Mouse (Mus musculus): ENCODE results near the gene Dclk1.

DNA sequence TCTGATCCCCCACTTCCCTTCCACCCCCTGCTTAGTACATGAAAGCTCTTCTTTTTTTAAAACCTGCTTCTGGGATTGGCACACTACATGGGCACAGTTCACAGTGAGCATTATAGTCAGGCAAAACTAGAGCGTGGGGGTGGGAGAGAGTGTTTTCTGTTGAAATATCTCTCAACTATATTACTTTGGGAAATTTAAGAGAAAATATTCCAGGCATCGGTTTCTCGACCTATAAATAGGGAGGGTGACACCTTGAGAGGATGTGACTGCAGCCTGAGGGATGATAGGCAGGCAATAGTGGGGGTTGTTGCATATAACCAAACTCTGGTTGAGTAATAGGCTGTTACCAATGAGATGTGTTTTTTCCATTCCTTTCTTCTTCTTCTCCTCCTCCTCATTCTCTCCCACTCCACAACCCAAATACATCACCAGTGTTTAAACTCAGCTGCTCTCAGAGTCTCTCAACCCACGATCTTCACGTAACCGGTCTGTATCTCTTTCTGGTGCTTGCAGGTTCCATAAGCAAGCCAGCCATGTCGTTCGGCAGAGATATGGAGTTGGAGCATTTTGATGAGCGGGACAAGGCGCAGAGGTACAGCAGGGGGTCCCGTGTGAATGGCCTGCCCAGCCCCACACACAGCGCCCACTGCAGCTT is 4.6 kb downstream of the Dclk1 start:
- TF ChIP-seq CTCF (IDR thresholded peaks at IDR 0.05; ENCODE audit: borderline replicate concordance, insufficient read depth, low read length) = no peak
- TF ChIP-seq POLR2A (IDR thresholded peaks at IDR 0.05; ENCODE audit: low read depth, low read length) = no peak
